Mouse (Mus musculus) erythroid progenitor cell, adult 5-6 weeks (primary cell): ENCODE measurements around the gene Ccdc141. TPM values are rescaled to one million over a fixed set of nuclear protein-coding genes. Genes with fewer than 3 reads are reported as not detected.

Experiments
- ATAC-seq: replicated peaks from 2 replicates; pipeline ENCODE4 v1.8.0; 2016; ENCODE audit warnings: moderate number of reproducible peaks, mild to moderate bottlenecking, moderate TSS enrichment, inconsistent platforms; ENCODE audit not compliant: poor library complexity, low FRiP score, severe bottlenecking
- total RNA-seq, 2 experiments: library from RNA; stranded (forward) in 1 of 2; stranded (reverse) in 1 of 2; fragments of 150-400 nt in 1 of 2; fragments of 186-747, 209-891 nt in 1 of 2; gene quantifications; 2 replicates each; pipeline versions ENCODE4 v1.2.3 to v1.2.4; 2015 to 2017; ENCODE audit warnings: low replicate concordance in 2 of 2

Gene Ccdc141
- total RNA-seq, 2 experiments from 2014 or later = 0.45 to 2.9 TPM

- peak; percentile 84 for ATAC-seq
Observed at GRCm38 (mm10) chr2:77176413-77176812, 6.0 kb upstream of the Ccdc141 start.

GRCm38 (mm10) chr2:77175411-77175810, 5.0 kb upstream of the Ccdc141 start:
- no peak for ATAC-seq

GRCm38 (mm10) chr2:77174313-77174712, 3.9 kb upstream of the Ccdc141 start:
- ATAC-seq = no peak

DNA sequence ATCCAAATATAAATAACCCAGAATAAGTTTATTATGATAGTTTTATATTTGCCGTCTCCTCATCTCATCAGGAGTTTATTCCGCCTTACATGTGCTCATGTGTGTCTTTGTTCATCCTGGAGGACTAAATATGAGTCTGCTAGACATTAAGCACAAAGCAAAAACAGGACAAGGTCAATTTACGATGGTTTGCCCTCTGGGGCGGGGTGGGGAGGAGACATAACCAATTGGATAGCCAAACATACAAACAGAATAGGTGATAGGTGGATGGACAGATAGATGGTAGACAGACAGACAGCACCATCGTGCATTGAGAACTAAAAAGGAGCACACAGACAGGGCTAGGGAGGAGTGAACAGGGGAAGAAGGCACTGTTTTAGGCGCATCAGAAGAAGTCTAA, 3.4 kb upstream of the Ccdc141 start:
- ATAC-seq = no peak

DNA sequence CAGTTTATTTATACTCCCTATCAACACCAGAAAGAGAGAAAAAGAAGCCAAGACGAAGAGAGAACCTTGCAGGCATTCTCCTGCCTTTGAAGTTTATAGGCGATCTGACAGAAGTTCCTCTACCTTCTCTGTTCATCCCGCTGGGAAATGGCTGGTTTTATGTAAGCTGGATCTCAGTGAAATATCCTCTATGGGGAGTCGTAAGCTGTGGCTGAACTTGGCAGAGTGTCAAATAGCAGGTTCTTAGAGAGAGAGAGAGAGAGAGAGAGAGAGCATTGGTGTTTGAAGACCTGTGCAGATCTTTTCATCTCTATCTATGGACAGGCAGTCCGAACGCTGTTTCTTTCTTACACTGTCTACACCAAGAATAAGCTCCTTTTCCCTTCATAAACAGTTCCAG, 2.9 kb upstream of the Ccdc141 start:
- ATAC-seq = no peak

GRCm38 (mm10) chr2:77172241-77172671, 1.8 kb upstream of the Ccdc141 start:
- ATAC-seq = no peak

DNA sequence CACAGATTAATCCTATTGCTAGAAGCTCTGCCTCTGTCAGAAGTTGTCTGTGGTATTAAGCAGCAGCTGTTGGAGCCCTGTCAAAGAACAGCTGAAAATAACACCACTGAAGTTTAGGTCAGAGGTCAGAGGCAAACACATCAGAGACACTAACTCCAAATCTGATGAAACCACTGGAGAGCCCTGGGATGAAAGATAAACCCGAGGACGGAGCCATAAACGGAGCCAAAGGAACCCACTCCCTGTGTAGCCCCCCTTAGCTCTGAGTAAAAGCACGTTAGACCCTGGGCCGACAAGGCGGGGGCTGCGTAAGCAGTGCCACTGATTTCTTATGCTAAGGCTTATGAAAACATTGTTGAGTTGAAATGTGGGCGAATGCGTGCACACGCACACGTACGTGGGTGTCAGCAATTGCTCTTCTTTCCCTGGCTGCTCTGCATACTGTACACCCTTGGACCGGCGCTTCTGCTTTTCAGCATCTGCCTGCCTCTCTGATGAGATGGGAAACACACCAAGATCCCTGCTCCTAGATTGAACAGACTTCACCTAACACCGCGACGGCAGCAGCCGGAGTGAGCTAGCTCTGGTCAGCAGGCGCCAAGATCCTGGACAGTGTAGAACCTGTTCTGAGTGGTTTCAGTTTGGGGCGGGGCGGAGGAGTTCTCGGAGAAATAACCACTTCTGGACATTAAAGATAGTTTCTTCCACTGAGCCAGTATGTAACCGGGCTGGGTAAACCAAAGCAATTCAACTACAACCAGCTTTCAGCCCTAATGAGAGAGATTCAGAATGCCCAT, 1.2 kb upstream of the Ccdc141 start:
- no peak for ATAC-seq

DNA sequence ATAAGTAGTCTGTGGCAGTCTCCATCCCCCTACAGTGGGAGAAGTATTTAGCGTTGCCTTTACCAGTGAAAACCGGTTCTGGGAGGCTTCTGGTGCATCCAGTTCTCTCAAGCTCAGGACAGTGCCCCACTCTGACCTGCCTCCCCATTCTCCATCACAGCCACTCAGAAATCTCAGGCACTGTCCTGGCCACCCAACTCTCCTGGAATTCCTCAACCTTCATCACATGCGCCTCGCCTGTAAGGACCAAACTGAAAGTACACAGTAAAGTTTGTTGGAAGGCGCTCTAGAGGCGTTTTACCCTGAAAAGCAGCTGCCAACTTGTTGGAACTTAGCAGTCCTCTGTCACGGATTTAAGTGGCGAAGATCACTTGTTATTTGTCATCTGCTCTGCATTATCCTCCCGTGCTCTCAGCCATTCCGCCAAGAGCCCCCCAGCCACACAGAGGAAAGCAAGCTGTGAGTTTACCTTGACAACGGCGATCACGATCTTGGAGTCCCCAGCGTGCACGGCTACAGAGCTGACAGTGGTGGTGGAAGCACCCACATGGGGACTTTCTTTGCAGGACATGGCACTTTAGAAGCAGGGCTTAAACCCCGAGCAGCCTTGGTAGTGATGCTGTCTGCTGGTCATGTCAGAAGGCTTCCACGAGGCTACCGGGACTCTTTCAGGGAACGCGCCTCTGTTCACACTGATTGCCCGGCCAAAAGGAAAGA, 362 bp downstream of the Ccdc141 start:
- peak; percentile 65 for ATAC-seq

- no peak for ATAC-seq
Observed at GRCm38 (mm10) chr2:77169218-77169617, 1.2 kb downstream of the Ccdc141 start.

GRCm38 (mm10) chr2:77168781-77169180, 1.7 kb downstream of the Ccdc141 start:
- no peak for ATAC-seq

- ATAC-seq = no peak
Observed at GRCm38 (mm10) chr2:77168081-77168685, 2.3 kb downstream of the Ccdc141 start.

DNA sequence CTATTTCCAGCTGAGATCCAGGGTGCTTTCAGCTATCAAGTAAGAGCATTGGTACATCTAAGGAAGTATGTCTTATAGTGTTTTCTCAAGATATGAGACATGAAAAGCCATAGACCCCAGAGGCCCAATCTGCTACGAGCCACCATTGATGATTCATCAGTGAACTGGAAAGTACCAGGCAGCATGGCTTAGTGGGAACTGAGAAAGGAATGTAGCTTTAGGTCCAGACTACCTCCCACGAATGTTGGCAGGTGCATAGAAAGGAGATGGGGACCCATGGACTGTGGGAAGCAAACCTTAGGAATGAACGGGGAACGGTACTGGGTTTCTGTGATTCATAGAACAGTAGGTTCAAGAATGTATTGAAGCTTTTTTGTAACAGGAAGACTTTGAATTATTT, 4.1 kb downstream of the Ccdc141 start:
- no peak for ATAC-seq

DNA sequence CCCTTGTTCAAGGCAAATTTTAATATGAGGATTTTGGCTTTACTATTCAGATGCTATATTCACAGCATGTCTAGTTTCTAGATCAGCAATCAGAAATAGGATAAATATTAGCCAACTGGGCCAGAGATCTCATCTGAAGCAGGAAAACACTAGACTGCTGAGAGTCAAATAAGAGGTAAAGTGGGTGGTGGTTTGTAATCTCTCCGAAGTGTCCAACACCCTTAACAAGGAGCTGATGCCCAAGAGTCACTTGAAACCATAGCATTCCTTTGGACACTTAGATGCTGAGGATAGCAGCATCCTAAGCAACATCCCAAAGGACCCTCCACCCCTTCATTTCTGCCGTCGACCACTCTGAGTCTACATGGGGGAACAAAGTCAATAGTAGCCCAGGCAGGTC, 5.8 kb downstream of the Ccdc141 start:
- no peak for ATAC-seq

DNA sequence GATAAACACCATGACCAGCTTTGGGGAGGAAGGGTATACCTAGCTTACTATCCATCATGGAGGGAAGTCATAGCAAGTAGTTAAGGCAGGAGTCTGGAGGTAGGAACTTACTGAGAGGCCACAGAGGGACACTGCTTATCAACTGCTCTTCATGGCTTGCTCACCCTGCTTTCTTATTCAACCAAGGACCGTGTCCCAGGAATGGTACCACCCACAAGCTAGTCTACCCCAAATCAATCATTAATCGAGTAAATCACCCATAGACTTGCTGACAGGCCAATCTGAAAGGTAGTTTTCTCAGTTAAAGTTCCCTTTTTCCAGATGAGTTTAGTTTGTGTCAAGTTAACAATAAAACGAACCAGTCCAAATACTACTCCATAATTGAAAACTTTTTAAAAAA, 7.1 kb downstream of the Ccdc141 start:
- no peak for ATAC-seq

GRCm38 (mm10) chr2:77162135-77162534, 8.3 kb downstream of the Ccdc141 start:
- no peak for ATAC-seq

- no peak for ATAC-seq
Observed at GRCm38 (mm10) chr2:77157546-77157945, 12.9 kb downstream of the Ccdc141 start.

GRCm38 (mm10) chr2:77154080-77154479, 16.4 kb downstream of the Ccdc141 start:
- ATAC-seq = no peak

DNA sequence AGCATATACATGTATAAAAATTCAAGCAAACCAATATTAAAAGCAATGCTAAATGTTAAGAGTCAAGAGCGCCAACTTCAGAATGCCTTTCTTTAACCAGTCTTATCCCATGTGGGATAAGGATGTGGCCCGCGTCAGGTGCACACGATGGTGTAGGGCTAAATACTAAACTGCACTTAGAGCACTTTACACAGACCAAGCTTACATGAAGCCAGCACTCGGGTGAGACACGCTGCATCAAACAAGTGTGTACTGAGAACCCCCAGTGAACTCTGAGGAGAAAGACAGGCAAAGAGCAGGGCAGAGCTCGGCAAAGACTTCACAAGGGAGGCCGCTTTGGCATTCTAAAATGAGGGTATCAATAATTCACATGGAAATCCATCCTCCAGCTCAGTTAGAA, 19.2 kb downstream of the Ccdc141 start:
- no peak for ATAC-seq

- no peak for ATAC-seq
Observed at GRCm38 (mm10) chr2:77149576-77149975, 20.9 kb downstream of the Ccdc141 start.

DNA sequence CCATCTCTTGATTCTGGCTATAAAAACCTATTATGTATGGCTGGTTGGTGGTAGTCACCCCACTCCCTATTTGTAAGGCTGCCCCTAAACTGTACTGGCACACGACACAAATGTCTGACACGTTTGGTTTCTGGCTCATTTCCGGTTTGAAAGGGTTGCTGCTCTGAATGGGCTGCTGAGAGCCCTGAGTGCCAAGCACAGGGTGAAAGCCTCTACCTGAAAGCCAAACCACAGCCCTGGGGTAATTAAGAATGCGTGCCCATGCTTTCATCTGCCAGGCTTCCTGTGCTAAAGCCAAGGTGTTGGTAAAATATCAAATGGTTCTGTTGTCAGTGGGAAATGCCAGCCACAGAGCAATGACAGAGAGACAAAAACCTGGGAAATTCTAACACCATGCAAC, 22.2 kb downstream of the Ccdc141 start:
- no peak for ATAC-seq

DNA sequence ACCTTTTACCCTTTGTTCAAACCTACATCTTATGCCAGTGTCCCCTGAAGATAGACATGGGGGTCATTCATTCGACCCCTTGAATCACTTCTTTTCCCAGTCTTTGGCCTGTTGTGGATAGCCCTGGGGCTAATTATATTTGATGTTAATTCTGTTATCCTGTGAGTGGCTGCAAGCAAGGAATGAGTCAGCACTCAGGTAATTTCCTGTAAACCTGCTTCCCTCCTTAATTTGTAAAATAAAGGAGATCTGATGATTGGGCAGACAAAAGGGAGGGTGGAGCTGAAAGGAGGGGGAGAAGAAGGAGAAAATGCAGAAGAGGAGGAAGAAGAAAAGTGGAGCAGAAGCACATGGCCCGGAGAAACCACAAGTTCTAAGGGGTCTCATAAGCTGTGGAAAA, 23.5 kb downstream of the Ccdc141 start:
- no peak for ATAC-seq
